Mouse (Mus musculus) lung, adult 2 months (tissue): ENCODE measurements around the gene Lypd4.

Experiments used
- CTCF ChIP-seq: fragments of 200-500 bp; IDR thresholded peaks from 2 replicates; pipeline ENCODE4 v1.5.1; 2011; ENCODE audit warnings: mild to moderate bottlenecking, low read length, control low read depth; ENCODE audit not compliant: insufficient read depth
- POLR2A ChIP-seq: fragments of 200-500 bp; IDR thresholded peaks from 2 replicates; pipeline ENCODE4 v1.6.1; 2011; ENCODE audit warnings: low read depth, mild to moderate bottlenecking, control low read depth, low read length, borderline replicate concordance; ENCODE audit errors: extremely low read depth

DNA sequence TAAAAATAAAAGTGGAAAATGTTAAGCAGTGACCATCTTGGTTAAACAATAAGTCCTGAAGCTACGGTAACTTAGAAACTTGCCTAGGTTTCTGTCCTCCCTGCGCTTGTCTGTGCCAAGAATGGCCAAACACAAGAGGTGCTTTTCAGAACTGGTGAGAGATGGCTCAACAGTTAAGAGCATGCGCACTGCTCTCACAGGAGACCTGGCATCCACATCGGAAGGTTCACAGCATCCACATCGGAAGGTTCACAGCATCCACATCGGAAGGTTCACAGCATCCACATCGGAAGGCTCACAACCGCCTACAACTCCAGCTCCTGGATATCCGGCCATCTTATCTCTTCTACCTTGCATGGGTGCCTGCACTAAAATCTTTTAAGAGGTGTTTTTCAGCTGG lies 24.6 kb downstream of the Lypd4 start:
- TF ChIP-seq POLR2A (no peak), CTCF (no peak)
